Mouse (Mus musculus) MEL (cell line): ENCODE data around the gene Mobp.

Experiments
- CTCF ChIP-seq, 3 experiments: IDR thresholded peaks in 2 of 3; conservative IDR thresholded peaks in 1 of 3; 2 replicates each; pipeline ENCODE4 v1.5.1; 2011 to 2012; ENCODE audit warnings: low read length in 3 of 3, low read depth in 2 of 3, mild to moderate bottlenecking in 2 of 3, improper control_type of control experiment in 1 of 3, inconsistent platforms in 1 of 3, mixed read lengths in 1 of 3, moderate library complexity in 1 of 3; ENCODE audit not compliant: control insufficient read depth in 1 of 3, insufficient read depth in 1 of 3, poor library complexity in 1 of 3, severe bottlenecking in 1 of 3
- HCFC1 ChIP-seq: IDR thresholded peaks from 2 replicates; pipeline ENCODE4 v1.6.1; 2012; ENCODE audit warnings: low read depth, mild to moderate bottlenecking, inconsistent platforms, low read length, improper control_type of control experiment, moderate library complexity
- JUND ChIP-seq: IDR thresholded peaks from 2 replicates; pipeline ENCODE4 v1.6.1; 2011; ENCODE audit warnings: low read depth, mild to moderate bottlenecking, improper control_type of control experiment, low read length
- POLR2A ChIP-seq, 2 experiments: IDR thresholded peaks; 2 replicates each; pipeline ENCODE4 v1.6.1; 2011 to 2012; ENCODE audit warnings: low read length in 2 of 2, mild to moderate bottlenecking in 2 of 2, control low read depth in 1 of 2, improper control_type of control experiment in 1 of 2, low read depth in 1 of 2, moderate library complexity in 1 of 2; ENCODE audit not compliant: control insufficient read depth in 1 of 2, insufficient read depth in 1 of 2, poor library complexity in 1 of 2
- RCOR1 ChIP-seq: IDR thresholded peaks from 2 replicates; pipeline ENCODE4 v1.6.1; 2012; ENCODE audit warnings: low read depth, mild to moderate bottlenecking, inconsistent platforms, low read length, improper control_type of control experiment
- USF1 ChIP-seq: IDR thresholded peaks from 2 replicates; pipeline ENCODE4 v1.6.1; 2014; ENCODE audit warnings: low read depth, mild to moderate bottlenecking, inconsistent platforms, low read length, improper control_type of control experiment, moderate library complexity
- USF2 ChIP-seq, 2 experiments: IDR thresholded peaks; 2 replicates each; pipeline ENCODE4 v1.6.1; 2011 to 2012; ENCODE audit warnings: improper control_type of control experiment in 2 of 2, low read length in 2 of 2, borderline replicate concordance in 1 of 2, inconsistent platforms in 1 of 2, low read depth in 1 of 2, mild to moderate bottlenecking in 1 of 2; ENCODE audit not compliant: insufficient read depth in 1 of 2

GRCm38 (mm10) chr9:120120503-120120902 is 29.0 kb upstream of the Mobp start:
- no peak for TF ChIP-seq CTCF (IDR thresholded peaks at IDR 0.05 in 2 of 3, conservative IDR thresholded peaks at IDR 0.05 in 1 of 3; ENCODE audit: control insufficient read depth in 1 of 3, insufficient read depth in 1 of 3, low read depth in 2 of 3, low read length in 3 of 3, poor library complexity in 1 of 3, severe bottlenecking in 1 of 3)
- TF ChIP-seq USF2 (IDR thresholded peaks at IDR 0.05; ENCODE audit: borderline replicate concordance in 1 of 2, insufficient read depth in 1 of 2, low read depth in 1 of 2, low read length in 2 of 2): no peak
- TF ChIP-seq POLR2A (IDR thresholded peaks at IDR 0.05; ENCODE audit: control insufficient read depth in 1 of 2, insufficient read depth in 1 of 2, low read depth in 1 of 2, low read length in 2 of 2, poor library complexity in 1 of 2): no peak
- no peak for TF ChIP-seq HCFC1
- TF ChIP-seq USF1: no peak
- no peak for TF ChIP-seq RCOR1
- no peak for TF ChIP-seq JUND
